Comparison of ENCODE assay signal across 8 mouse cellular contexts in genomic region chr4:49058557-49058956, GRCm38 (mm10). TPM values are rescaled to one million over a fixed set of nuclear protein-coding genes. Genes with fewer than 3 reads are reported as not detected.
A peak's percentile ranks its signal among the peaks of the same experiment; 100 is the strongest.
DNase-seq lines count a peak whose midpoint lies in the region; ATAC-seq and TF ChIP-seq lines count a peak whose summit lies in the region.

No protein-coding gene starts in this region.

- no peaks in the 10 kb centered on the region for H3K9me3 ChIP-seq in heart, embryonic 12.5 days (replicated peaks)
- H3K9me3 ChIP-seq in hindbrain, embryonic 15.5 days = no peaks in the 10 kb centered on the region
- H3K9me3 ChIP-seq in liver, postnatal 0 days (ENCODE audit: low read length) = no peaks in the 10 kb centered on the region

- H3K27me3 ChIP-seq in heart, embryonic 12.5 days (replicated peaks) = peaks cover 15% of the 10 kb centered on the region
- no peaks in the 10 kb centered on the region for H3K27me3 ChIP-seq in hindbrain, embryonic 15.5 days
- peaks cover 13% of the 10 kb centered on the region; the same call in 1 of the 2 replicates for H3K27me3 ChIP-seq in liver, postnatal 0 days (ENCODE audit: insufficient read depth, low read length)

- H3K36me3 ChIP-seq in heart, embryonic 12.5 days = no peaks in the 10 kb centered on the region
- H3K36me3 ChIP-seq in hindbrain, embryonic 15.5 days = no peaks in the 10 kb centered on the region
- H3K36me3 ChIP-seq in liver, postnatal 0 days (replicated peaks; ENCODE audit: insufficient read depth, low read length) = no peaks in the 10 kb centered on the region

- peaks cover 19% of the 10 kb centered on the region for H3K4me1 ChIP-seq in heart, embryonic 12.5 days (replicated peaks)
- H3K4me1 ChIP-seq in hindbrain, embryonic 15.5 days (replicated peaks) = peaks cover 40% of the 10 kb centered on the region
- H3K4me1 ChIP-seq in liver, postnatal 0 days (ENCODE audit: insufficient read depth) = no peaks in the 10 kb centered on the region

- no peak for TF ChIP-seq EP300 in liver, postnatal 0 days (IDR thresholded peaks at IDR 0.05; ENCODE audit: low read depth)

- H3K27ac ChIP-seq in heart, embryonic 12.5 days (ENCODE audit: poor library complexity, severe bottlenecking) = no peak overlapping the region
- peak overlapping the region; percentile 97 for H3K27ac ChIP-seq in hindbrain, embryonic 15.5 days (replicated peaks)
- H3K27ac ChIP-seq in liver, postnatal 0 days (ENCODE audit: low read depth) = no peak overlapping the region

- ATAC-seq in heart, embryonic 12.5 days (ENCODE audit: insufficient number of reproducible peaks, low FRiP score) = no peak
- peak; percentile 20 for ATAC-seq in hindbrain, embryonic 15.5 days (ENCODE audit: low FRiP score, low read depth)
- ATAC-seq in liver, postnatal 0 days = no peak

- WGBS in heart, embryonic 12.5 days = 5% methylated on average over 7 of the region's 7 CpGs
- WGBS in hindbrain, embryonic 15.5 days = 3% methylated on average over 7 of the region's 7 CpGs
- WGBS in liver, postnatal 0 days (ENCODE audit: insufficient replicate concordance) = 9% methylated on average over 7 of the region's 7 CpGs

- no peak for TF ChIP-seq CTCF in liver, postnatal 0 days (IDR thresholded peaks at IDR 0.05; ENCODE audit: low read depth)

- DNase-seq in heart, adult 8-10 months (ENCODE audit: low spot score) = no peak
- peak; percentile 45 for DNase-seq in embryo, embryonic 10.5 days (ENCODE audit: low spot score)
- DNase-seq in liver, postnatal 0 days = no peak
- DNase-seq in adrenal gland, adult 18-20 months (ENCODE audit: low spot score in 2 of 2) = no peak
- no peak for DNase-seq in Muller cell, postnatal 12 days (ENCODE audit: inconsistent ontology term)
- no peak for DNase-seq in urinary bladder, postnatal 36 days (ENCODE audit: low spot score in 2 of 2)

- peak overlapping the region; percentile 97 for H3K4me2 ChIP-seq in heart, embryonic 12.5 days
- H3K4me2 ChIP-seq in hindbrain, embryonic 15.5 days = peak overlapping the region; percentile 82
- H3K4me2 ChIP-seq in liver, postnatal 0 days (ENCODE audit: low read depth, low read length) = peak overlapping the region; percentile 79

- peak overlapping the region; percentile 76 for H3K9ac ChIP-seq in heart, embryonic 12.5 days
- H3K9ac ChIP-seq in hindbrain, embryonic 15.5 days = peak overlapping the region; percentile 97
- no peak overlapping the region; the same call in 1 of the 2 replicates for H3K9ac ChIP-seq in liver, postnatal 0 days (replicated peaks)

- peak overlapping the region; percentile 77 for H3K4me3 ChIP-seq in heart, embryonic 12.5 days
- H3K4me3 ChIP-seq in hindbrain, embryonic 15.5 days = peak overlapping the region; percentile 97
- H3K4me3 ChIP-seq in liver, postnatal 0 days (ENCODE audit: low read depth, low read length) = peak overlapping the region; percentile 55

RNA-seq across cellular contexts. Expression of gene Plppr1, which starts 0.5 kb away (rescaled TPM):
- polyA plus RNA-seq in heart, embryonic 12.5 days (2016; fragmentation: Nextera tagmentation; extraction: Ambion mirVana) = 2.3 and 2.4 TPM in 2 replicates
- total RNA-seq in heart, adult 8-10 months (2022) = under 1 TPM in 1 of 4 experiments, not detected in 3; 0.16 TPM
- 57.1 and 69.8 TPM in 2 replicates for polyA plus RNA-seq in hindbrain, embryonic 15.5 days (2015; fragmentation: Nextera tagmentation; extraction: Ambion mirVana)
- 5.0 and 5.8 TPM in 2 replicates for polyA plus RNA-seq in liver, postnatal 0 days (2015; fragmentation: Nextera tagmentation; extraction: Ambion mirVana)
- under 1 TPM in 1 of 2 experiments, not detected in 1; 0.22 TPM for total RNA-seq in adrenal gland, adult 18-20 months (2021)
